Mouse (Mus musculus) lung, postnatal 0 days (tissue): Measurements from ENCODE around the gene Rinl.

Experiments used
- CTCF ChIP-seq: IDR thresholded peaks from 2 replicates; pipeline ENCODE4 v1.5.1; 2016; ENCODE audit warnings: antibody characterized with exemption, mild to moderate bottlenecking
- EP300 ChIP-seq: IDR thresholded peaks from 2 replicates; pipeline ENCODE4 v1.6.1; 2016; ENCODE audit warnings: antibody characterized with exemption, mild to moderate bottlenecking, control low read depth

DNA sequence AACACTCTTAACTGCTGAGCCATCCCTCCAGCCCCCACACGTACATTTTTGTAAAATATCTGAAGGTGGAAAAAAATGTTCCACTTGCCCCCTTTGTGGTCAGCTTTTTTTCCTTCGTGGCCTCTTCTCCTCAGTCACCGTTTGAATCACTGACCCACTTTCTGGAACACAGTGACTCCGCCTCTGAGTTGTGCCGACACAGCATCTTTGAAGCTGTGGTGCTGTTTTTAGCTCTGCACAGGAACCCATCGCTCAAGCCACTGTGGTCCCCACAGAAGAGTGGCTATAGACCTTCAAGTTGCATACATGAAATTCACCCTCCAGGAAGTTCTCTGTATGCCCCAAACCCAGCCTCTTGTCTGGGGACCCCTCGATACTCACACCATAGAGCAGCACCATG, 7.9 kb upstream of the Rinl start:
- no peak for TF ChIP-seq CTCF
- no peak for TF ChIP-seq EP300
